Mouse (Mus musculus) adrenal gland, adult 18-20 months (tissue): ENCODE measurements at regions not wholly inside any gene's neighbourhood (a gene's known extent, or its start where the extent isn't known, plus 50 kb on each side); places are given as distances from the start of the nearest gene placed in this dataset.

Experiments
- DNase-seq, 2 experiments: peaks; one replicate each; pipeline ENCODE4 v3.0.0; 2021 to 2022; ENCODE audit warnings: low spot score in 2 of 2
- microRNA-seq, 2 experiments: library from miRNA; unstranded; fragments of <30 nt; microRNA quantifications; one replicate each; pipeline ENCODE4 v1.2.0; 2021; ENCODE audit warnings: borderline number of aligned reads in 2 of 2

- no peak for DNase-seq
Observed at GRCm38 (mm10) chr12:110206812-110207211, 72.1 kb upstream of the Dio3 start.

- no peak for DNase-seq
Observed at GRCm38 (mm10) chr12:110207246-110207852, 71.5 kb upstream of the Dio3 start.

DNA sequence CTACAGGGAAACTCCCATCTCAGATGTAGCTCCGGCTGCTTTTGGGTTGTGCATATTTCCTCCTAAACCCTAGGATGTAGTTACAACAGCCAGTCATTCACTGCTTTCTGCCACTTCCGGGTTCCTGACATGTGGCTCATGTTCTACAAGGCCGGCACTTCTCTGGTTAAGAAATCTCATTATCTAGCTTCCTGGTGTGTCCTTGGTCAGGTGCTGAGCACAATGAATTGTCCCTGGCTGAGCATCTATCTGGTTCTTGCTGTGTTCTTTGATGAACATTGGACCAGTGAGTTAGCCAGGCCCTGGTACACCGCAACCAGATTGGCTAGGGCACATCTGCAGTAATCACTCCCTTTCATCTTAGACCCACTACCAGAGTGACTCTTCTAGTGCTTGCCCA is 66.2 kb upstream of the Dio3 start:
- DNase-seq, result no peak

DNA sequence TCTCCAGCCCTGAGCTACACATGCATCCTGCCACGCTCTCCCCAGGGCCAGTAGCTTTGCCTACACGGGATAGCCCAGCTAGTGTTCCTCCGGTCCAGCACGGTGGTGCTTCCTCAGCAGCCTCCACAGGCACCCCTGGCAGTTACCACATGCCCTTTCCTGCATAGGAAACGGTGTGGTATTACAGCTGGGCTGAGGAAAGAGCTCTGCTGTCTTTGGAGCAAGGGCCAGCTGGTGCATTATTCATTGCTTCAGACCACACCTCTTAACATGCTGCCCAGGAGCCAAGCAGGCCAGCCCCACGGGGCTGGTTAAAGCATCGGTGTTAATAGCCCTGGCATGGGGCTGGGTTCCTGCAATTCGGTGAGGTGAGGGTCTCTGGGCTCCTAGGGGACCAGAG is 64.0 kb upstream of the Dio3 start:
- no peak for DNase-seq

GRCm38 (mm10) chr12:110215311-110215710 is 63.6 kb upstream of the Dio3 start:
- no peak for DNase-seq

GRCm38 (mm10) chr12:110219750-110220149 is 59.1 kb upstream of the Dio3 start:
- DNase-seq, result no peak

- DNase-seq, result no peak
Observed at GRCm38 (mm10) chr12:110220516-110220915, 58.4 kb upstream of the Dio3 start.

DNA sequence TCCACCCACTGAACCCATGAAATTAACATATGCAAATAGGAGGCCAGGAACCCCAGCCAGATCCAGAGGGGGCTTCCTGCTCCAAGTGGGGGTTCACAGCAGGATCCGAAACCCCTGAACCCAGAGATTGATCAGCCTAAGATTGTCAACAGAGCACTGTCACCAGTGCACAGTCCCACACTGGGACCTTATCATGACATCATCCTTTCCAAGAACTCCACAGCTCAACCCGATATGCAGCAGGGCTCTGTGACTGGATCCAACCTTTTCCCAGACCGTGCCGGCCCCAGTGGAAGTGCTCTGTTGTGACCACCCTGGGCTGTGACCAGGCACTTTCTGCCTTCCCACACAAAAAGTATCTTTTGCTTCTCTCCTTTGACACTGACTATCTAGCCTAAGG is 57.7 kb upstream of the Dio3 start:
- DNase-seq, result no peak

GRCm38 (mm10) chr12:110221679-110222078 is 57.2 kb upstream of the Dio3 start:
- no peak for DNase-seq

DNA sequence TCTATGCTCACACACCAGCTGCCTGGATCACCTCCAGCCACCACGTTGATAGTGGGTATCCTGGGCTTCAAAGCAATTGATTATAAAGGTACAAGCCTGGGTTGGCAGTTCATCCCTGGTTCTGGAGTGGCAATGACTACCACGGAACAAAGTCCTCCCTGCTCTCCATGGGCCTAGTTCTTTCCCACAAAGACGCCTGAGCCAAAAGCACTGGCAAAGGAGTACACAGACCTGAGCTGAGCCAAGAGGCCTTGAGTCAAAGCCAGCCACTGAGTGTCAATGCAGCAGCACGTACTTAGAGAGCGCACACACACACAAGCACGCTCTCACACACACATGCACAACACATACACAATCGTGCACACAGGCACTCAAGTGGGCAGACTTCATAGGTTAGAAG is 54.6 kb upstream of the Dio3 start:
- no peak for DNase-seq

DNA sequence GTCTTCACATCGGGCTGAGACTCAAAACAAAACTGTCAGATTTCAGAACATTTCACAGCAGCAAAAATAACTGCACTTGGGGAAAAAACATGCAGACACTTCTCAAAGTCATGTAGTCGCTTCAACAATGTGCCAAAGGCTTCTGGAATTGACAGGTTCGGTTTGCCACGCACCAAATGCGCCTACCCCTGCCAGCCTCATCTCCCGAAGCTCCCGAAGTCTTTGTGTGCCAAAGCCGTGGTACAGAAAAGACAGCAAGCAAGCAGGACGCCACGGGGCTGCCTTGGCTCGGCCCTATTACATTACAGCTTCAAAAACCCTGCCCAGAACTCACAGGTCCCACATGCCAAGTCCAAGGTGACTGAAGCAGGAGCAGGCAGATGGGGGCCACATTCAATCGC is 50.9 kb upstream of the Dio3 start:
- no peak for DNase-seq

Small RNAs in the stretch of these regions (microRNA-seq; reads per million reads assigned to microRNA genes)
- gene Gm24321 (0 reads per million in 2 experiments), gene Gm25252 (0 reads per million in 2 experiments), gene Gm25750 (0 reads per million in 2 experiments), gene Gm27379 (0 reads per million in 2 experiments), gene Gm44322 (0 reads per million in 2 experiments), gene Mir1193 (50.6 to 130 reads per million in 2 experiments), gene Mir1197 (0.47 to 0.61 reads per million in 2 experiments), gene Mir134 (1,062 to 1,612 reads per million in 2 experiments), gene Mir154 (773 to 800 reads per million in 2 experiments), gene Mir299a (0 to 0.61 reads per million in 2 experiments), gene Mir299b (0 reads per million in 2 experiments), gene Mir300 (274 to 282 reads per million in 2 experiments), gene Mir3072 (68.6 to 187 reads per million in 2 experiments), gene Mir323 (79.0 to 116 reads per million in 2 experiments), gene Mir329 (191 to 195 reads per million in 2 experiments), gene Mir369 (254 to 359 reads per million in 2 experiments), gene Mir376a (0 reads per million in 2 experiments), gene Mir376b (69.0 to 87.6 reads per million in 2 experiments), gene Mir376c (403 to 610 reads per million in 2 experiments), gene Mir377 (30.6 to 40.2 reads per million in 2 experiments), gene Mir379 (7,584 to 7,924 reads per million in 2 experiments), gene Mir380 (0 reads per million in 2 experiments), gene Mir381 (191 to 197 reads per million in 2 experiments), gene Mir382 (3,379 to 3,926 reads per million in 2 experiments), gene Mir409 (0 reads per million in 2 experiments), gene Mir410 (30.6 to 62.9 reads per million in 2 experiments), gene Mir411 (6,134 to 7,063 reads per million in 2 experiments), gene Mir412 (11.6 to 15.1 reads per million in 2 experiments), gene Mir453 (0 reads per million in 2 experiments), gene Mir485 (704 to 1,038 reads per million in 2 experiments), gene Mir487b (430 to 1,167 reads per million in 2 experiments), gene Mir494 (82.3 to 101 reads per million in 2 experiments), gene Mir495 (53.3 to 82.7 reads per million in 2 experiments), gene Mir496a (38.0 to 55.8 reads per million in 2 experiments), gene Mir539 (0 reads per million in 2 experiments), gene Mir541 (4,834 to 5,168 reads per million in 2 experiments), gene Mir543 (97.9 to 112 reads per million in 2 experiments), gene Mir544 (0 reads per million in 2 experiments), gene Mir654 (0 reads per million in 2 experiments), gene Mir666 (148 to 158 reads per million in 2 experiments), gene Mir667 (357 to 587 reads per million in 2 experiments), gene Mir668 (536 to 713 reads per million in 2 experiments), gene Mir679 (74.7 to 99.2 reads per million in 2 experiments), gene Mir758 (0.61 to 1.4 reads per million in 2 experiments), gene Mir882 (0 reads per million in 2 experiments)
